Mouse (Mus musculus) small intestine, adult 2 months (tissue): ENCODE results near the gene Nlrp10.

Experiments used
- CTCF ChIP-seq: fragments of 200-500 bp; IDR thresholded peaks from 2 replicates; pipeline ENCODE4 v1.5.1; 2012; ENCODE audit warnings: low read depth, mild to moderate bottlenecking, control low read depth, inconsistent platforms, low read length, moderate library complexity, mixed read lengths; ENCODE audit not compliant: insufficient replicate concordance, insufficient read length; ENCODE audit errors: extremely low read depth
- POLR2A ChIP-seq: fragments of 200-500 bp; IDR thresholded peaks from 2 replicates; pipeline ENCODE4 v1.6.1; 2012; ENCODE audit warnings: low read depth, mild to moderate bottlenecking, control low read depth, inconsistent platforms, low read length, moderate library complexity

DNA sequence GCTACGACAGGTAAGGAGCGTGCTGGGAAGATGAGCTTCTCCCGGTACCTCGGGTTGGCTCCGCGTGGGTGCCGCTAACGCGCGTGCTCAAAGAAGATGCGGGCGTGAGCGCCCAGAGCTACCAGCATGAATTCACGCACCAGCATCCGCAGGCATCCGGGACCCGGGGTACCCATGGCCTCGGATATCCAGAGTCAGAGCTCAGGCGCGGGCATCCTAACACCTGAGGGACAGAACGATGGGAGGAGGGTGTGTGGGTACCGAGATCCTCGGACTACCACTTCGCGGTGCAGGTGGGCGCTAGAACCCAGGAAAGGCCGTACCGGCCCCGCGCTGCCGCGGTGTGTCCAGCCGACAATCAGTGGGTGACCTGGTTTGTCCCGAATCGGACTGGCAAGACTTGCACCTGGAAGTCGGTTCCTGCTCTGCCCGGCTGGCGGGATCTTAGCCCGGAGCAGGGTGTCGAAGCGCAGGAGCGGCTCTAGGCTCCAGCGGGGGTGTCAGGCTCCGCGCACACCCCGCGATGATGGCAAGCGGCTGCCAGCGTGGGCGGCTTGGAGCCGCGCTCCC is 20.9 kb upstream of the Nlrp10 start:
- TF ChIP-seq CTCF (no peak), POLR2A (no peak)
